Mouse (Mus musculus) forebrain, embryonic 16.5 days (tissue): ENCODE measurements at regions not wholly inside any gene's neighbourhood (a gene's known extent, or its start where the extent isn't known, plus 50 kb on each side); places are given as distances from the start of the nearest gene placed in this dataset.

ENCODE experiments used
- ATAC-seq: fragments of 200-750 bp; cut with Nextera tagmentation; 2 replicates; pipeline ENCODE4 v1.8.0; 2017; ENCODE audit warnings: mild to moderate bottlenecking, moderate library complexity
- H3K27ac ChIP-seq: fragments of 300-500 bp; sonication (generic); 2 replicates; pipeline ENCODE4 v1.5.1; 2014; ENCODE audit warnings: low read length, control low read depth
- H3K27me3 ChIP-seq: fragments of 300-500 bp; sonication (generic); replicated peaks from 2 replicates; pipeline ENCODE4 v1.6.1; 2014; ENCODE audit warnings: low read length; ENCODE audit not compliant: control insufficient read depth, insufficient read depth
- H3K36me3 ChIP-seq: fragments of 300-500 bp; sonication (generic); 2 replicates; pipeline ENCODE4 v1.6.1; 2014; ENCODE audit not compliant: control insufficient read depth, insufficient read depth
- H3K4me1 ChIP-seq: fragments of 300-500 bp; sonication (generic); replicated peaks from 2 replicates; pipeline ENCODE4 v1.6.1; 2014; ENCODE audit warnings: low read length; ENCODE audit not compliant: control insufficient read depth, insufficient read depth
- H3K4me2 ChIP-seq: fragments of 300-500 bp; sonication (generic); 2 replicates; pipeline ENCODE4 v1.6.1; 2014; ENCODE audit warnings: mild to moderate bottlenecking, low read length, control low read depth
- H3K4me3 ChIP-seq: fragments of 300-500 bp; sonication (generic); replicated peaks from 2 replicates; pipeline ENCODE4 v1.5.1; 2014; ENCODE audit warnings: mild to moderate bottlenecking, low read length, control low read depth
- H3K9ac ChIP-seq: fragments of 300-500 bp; sonication (generic); replicated peaks from 2 replicates; pipeline ENCODE4 v1.6.1; 2014; ENCODE audit warnings: low read depth, low read length, control low read depth
- H3K9me3 ChIP-seq: fragments of 300-500 bp; sonication (generic); 2 replicates; pipeline ENCODE4 v1.6.1; 2016; ENCODE audit warnings: low read length; ENCODE audit not compliant: control insufficient read depth
- WGBS: fragments of 180-500 bp; shearing (Covaris S2); extraction: QIAGEN DNeasy Blood & Tissue Kit; methylation state at CpG from one replicate; pipeline ENCODE4 v1.1.7; 2014; 5-methylcytosine and 5-hydroxymethylcytosine counted together

DNA sequence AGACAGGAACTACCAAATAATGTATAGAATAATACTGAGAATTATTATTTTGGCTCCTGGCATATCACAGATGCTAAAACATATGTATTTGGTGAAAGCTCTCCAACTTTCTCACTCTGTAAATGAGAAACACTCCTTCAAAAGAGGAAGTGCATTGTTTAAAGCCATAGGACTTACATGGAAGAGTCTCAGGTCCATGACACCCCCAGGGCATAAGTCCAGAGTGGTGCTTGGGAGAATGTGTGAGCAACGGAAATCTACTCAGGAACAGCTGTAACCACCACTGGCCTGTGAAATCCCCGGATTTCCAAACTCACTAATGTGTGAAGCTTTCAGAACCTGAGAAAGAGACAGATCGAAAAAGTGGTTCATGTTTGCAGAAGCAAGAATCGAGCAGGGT lies 445.1 kb downstream of the Prdm2 start:
- WGBS: 59% methylated on average over 4 of the region's 4 CpGs
- H3K27ac ChIP-seq: no peak overlapping the region
- H3K9ac ChIP-seq: no peak overlapping the region
- no peaks in the 10 kb centered on the region for H3K27me3 ChIP-seq
- no peaks in the 10 kb centered on the region for H3K36me3 ChIP-seq
- H3K4me2 ChIP-seq: no peak overlapping the region
- no peaks in the 10 kb centered on the region for H3K9me3 ChIP-seq
- H3K4me3 ChIP-seq: no peak overlapping the region
- ATAC-seq: no peak
- peaks cover 12% of the 10 kb centered on the region for H3K4me1 ChIP-seq

DNA sequence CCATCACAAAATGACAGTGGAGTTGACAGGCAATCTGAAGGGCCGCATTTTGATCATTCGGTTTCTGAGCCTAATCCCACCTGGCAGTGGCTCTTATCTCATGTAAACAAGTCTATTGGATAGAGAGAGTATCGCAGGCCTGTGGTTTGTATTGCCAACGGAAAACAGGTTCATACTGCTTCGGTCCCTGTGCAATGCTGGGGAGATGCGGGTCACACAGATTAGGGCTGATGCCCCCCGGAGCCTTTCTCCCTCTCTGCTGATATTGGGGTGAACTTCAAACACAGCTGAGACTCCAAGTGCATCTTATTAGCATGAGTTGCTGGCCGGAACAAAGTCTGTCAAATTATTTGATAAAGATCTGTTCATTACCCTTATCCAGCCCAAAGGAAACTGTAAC lies 451.2 kb downstream of the Prdm2 start:
- no peaks in the 10 kb centered on the region for H3K36me3 ChIP-seq
- no peak overlapping the region for H3K4me2 ChIP-seq
- no peaks in the 10 kb centered on the region for H3K4me1 ChIP-seq
- WGBS: 78% methylated on average over 8 of the region's 8 CpGs
- no peak overlapping the region for H3K27ac ChIP-seq
- no peak overlapping the region for H3K4me3 ChIP-seq
- no peaks in the 10 kb centered on the region for H3K27me3 ChIP-seq
- ATAC-seq: no peak
- H3K9me3 ChIP-seq: no peaks in the 10 kb centered on the region
- H3K9ac ChIP-seq: no peak overlapping the region

DNA sequence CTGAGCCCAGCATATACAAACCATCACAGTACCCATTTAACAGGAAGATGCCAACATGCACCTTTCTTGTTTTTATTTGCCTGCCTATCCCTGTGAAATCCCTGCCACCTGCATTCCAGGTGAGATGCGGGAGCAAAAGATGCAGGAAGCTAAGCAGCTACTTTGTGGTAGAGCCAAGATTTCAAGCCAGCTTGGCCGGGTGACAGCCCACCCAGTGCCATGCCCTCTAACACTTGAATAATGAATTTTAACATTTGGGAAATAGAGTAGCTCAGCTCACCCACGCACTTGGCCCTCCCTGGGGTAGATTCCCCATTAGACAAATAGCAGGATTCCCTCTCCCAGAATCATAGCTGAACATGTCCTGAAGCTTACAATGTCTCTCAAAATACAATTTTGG lies 454.7 kb downstream of the Prdm2 start:
- Histone ChIP-seq H3K36me3 (no peaks in the 10 kb centered on the region), H3K4me1 (no peaks in the 10 kb centered on the region), H3K27me3 (no peaks in the 10 kb centered on the region), H3K4me3 (no peak overlapping the region), H3K9me3 (no peaks in the 10 kb centered on the region), H3K4me2 (no peak overlapping the region), H3K27ac (no peak overlapping the region), H3K9ac (no peak overlapping the region)
- ATAC-seq: no peak
- WGBS: 83% methylated on average over 3 of the region's 3 CpGs

DNA sequence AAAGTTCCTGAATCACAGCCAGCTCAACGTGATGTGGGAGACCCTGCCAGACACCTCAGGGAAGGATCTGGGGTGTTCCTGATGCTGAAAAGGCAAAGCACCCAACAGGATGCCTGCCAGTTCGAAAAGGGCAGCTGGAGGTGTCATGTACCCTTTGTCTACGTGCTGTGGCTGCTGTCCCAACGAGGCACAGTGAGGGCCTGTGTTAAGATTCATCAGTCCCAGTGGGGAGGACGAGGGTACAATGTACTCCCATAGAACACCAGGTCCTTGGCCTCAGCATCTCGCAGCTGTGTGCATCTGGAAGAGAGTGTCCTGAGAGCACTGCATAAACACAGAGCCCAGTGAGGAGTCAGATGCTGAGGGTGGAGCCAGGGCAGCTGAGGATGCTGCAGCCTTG lies 456.5 kb downstream of the Prdm2 start:
- WGBS: 39% methylated on average over 6 of the region's 6 CpGs
- no peak overlapping the region for H3K27ac ChIP-seq
- no peaks in the 10 kb centered on the region for H3K36me3 ChIP-seq
- H3K4me3 ChIP-seq: no peak overlapping the region
- no peaks in the 10 kb centered on the region for H3K4me1 ChIP-seq
- H3K9me3 ChIP-seq: no peaks in the 10 kb centered on the region
- ATAC-seq: no peak
- no peaks in the 10 kb centered on the region for H3K27me3 ChIP-seq
- H3K4me2 ChIP-seq: no peak overlapping the region
- no peak overlapping the region for H3K9ac ChIP-seq

- H3K9me3 ChIP-seq: no peaks in the 10 kb centered on the region
- WGBS: 7% methylated on average over 8 of the region's 8 CpGs
- peak; percentile 91 for ATAC-seq
- H3K36me3 ChIP-seq: no peaks in the 10 kb centered on the region
- peaks cover 10% of the 10 kb centered on the region for H3K4me1 ChIP-seq
- no peak overlapping the region for H3K9ac ChIP-seq
- no peak overlapping the region for H3K4me3 ChIP-seq
- 0 out of 2 replicates have a peak, but pooled peaks cover 5% of the 10 kb centered on the region for H3K27me3 ChIP-seq
- peak overlapping the region; percentile 1; the same call in 1 of the 2 replicates for H3K27ac ChIP-seq
- peak overlapping the region; percentile 22; the same call in 1 of the 2 replicates for H3K4me2 ChIP-seq
Measured at GRCm38 (mm10) chr4:142749918-142750317, 462.9 kb downstream of the Prdm2 start.

- no peaks in the 10 kb centered on the region for H3K36me3 ChIP-seq
- H3K4me1 ChIP-seq: no peaks in the 10 kb centered on the region
- no peak for ATAC-seq
- no peak overlapping the region for H3K9ac ChIP-seq
- H3K9me3 ChIP-seq: no peaks in the 10 kb centered on the region
- no peaks in the 10 kb centered on the region for H3K27me3 ChIP-seq
- 96% methylated on average over 4 of the region's 4 CpGs for WGBS
- no peak overlapping the region for H3K27ac ChIP-seq
- no peak overlapping the region for H3K4me3 ChIP-seq
- H3K4me2 ChIP-seq: no peak overlapping the region
Measured at GRCm38 (mm10) chr4:142723554-142723907, 484.3 kb upstream of the Kazn start.

- 61% methylated on average over 3 of the region's 3 CpGs for WGBS
- no peak overlapping the region for H3K9ac ChIP-seq
- H3K9me3 ChIP-seq: no peaks in the 10 kb centered on the region
- no peak overlapping the region for H3K27ac ChIP-seq
- H3K4me3 ChIP-seq: no peak overlapping the region
- H3K27me3 ChIP-seq: no peaks in the 10 kb centered on the region
- ATAC-seq: no peak
- no peaks in the 10 kb centered on the region for H3K36me3 ChIP-seq
- no peak overlapping the region for H3K4me2 ChIP-seq
- no peaks in the 10 kb centered on the region for H3K4me1 ChIP-seq
Measured at GRCm38 (mm10) chr4:142722845-142723553, 483.8 kb upstream of the Kazn start.

DNA sequence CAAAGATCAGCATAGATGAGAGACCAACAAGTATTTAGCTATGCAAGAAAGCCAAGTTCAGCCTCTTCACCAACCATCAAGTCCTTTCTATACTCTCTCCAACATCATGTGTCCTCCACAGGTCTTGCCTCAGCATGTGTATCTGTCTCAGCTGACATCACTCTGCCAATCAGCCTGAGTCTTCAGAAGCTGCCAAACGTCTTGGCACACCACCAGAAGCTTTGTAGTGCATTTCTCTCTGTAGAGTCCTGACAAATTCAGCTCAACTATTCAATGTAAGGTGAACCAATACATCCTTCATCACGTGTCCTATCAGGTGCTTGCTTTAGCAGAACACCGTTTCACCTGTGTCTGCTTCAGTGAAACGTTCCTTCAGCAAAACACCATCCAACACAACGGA lies 462.4 kb upstream of the Kazn start:
- no peak for ATAC-seq
- H3K4me3 ChIP-seq: no peak overlapping the region
- H3K27ac ChIP-seq: no peak overlapping the region
- no peaks in the 10 kb centered on the region for H3K27me3 ChIP-seq
- H3K9ac ChIP-seq: no peak overlapping the region
- no peak overlapping the region for H3K4me2 ChIP-seq
- peaks cover 5% of the 10 kb centered on the region; the same call in 1 of the 2 replicates for H3K9me3 ChIP-seq
- no peaks in the 10 kb centered on the region for H3K4me1 ChIP-seq
- WGBS: 88% methylated on average over 5 of the region's 5 CpGs
- H3K36me3 ChIP-seq: no peaks in the 10 kb centered on the region

- ATAC-seq: no peak
- Histone ChIP-seq H3K4me3 (no peak overlapping the region), H3K36me3 (no peaks in the 10 kb centered on the region), H3K27me3 (no peaks in the 10 kb centered on the region), H3K9me3 (no peaks in the 10 kb centered on the region; the same call in 1 of the 2 replicates), H3K4me2 (0 out of 2 replicates have a peak overlapping the region, but pooled peaks have one; percentile 5), H3K27ac (no peak overlapping the region), H3K9ac (no peak overlapping the region), H3K4me1 (peaks cover 3% of the 10 kb centered on the region; the same call in 1 of the 2 replicates)
- 28% methylated on average over 13 of the region's 13 CpGs for WGBS
Measured at GRCm38 (mm10) chr4:142694926-142695325, 455.7 kb upstream of the Kazn start.

- 89% methylated on average over 6 of the region's 6 CpGs for WGBS
- Histone ChIP-seq H3K27me3 (no peaks in the 10 kb centered on the region), H3K9me3 (no peaks in the 10 kb centered on the region), H3K36me3 (no peaks in the 10 kb centered on the region), H3K4me1 (no peaks in the 10 kb centered on the region), H3K9ac (no peak overlapping the region), H3K27ac (no peak overlapping the region), H3K4me3 (no peak overlapping the region), H3K4me2 (no peak overlapping the region)
- ATAC-seq: no peak
Measured at GRCm38 (mm10) chr4:142688241-142688640, 449.0 kb upstream of the Kazn start.
